Mouse (Mus musculus) hindbrain, embryonic 13.5 days (tissue): ENCODE data around the gene Spink2. TPM values are rescaled to one million over a fixed set of nuclear protein-coding genes. Genes with fewer than 3 reads are reported as not detected.

Experiments
- ATAC-seq: fragments of 200-750 bp; cut with Nextera tagmentation; 2 replicates; pipeline ENCODE4 v1.8.0; 2017; ENCODE audit warnings: moderate TSS enrichment; ENCODE audit not compliant: low FRiP score
- H3K27ac ChIP-seq: fragments of 300-500 bp; sonication (generic); 2 replicates; pipeline ENCODE4 v1.5.1; 2015; ENCODE audit warnings: inconsistent platforms, mild to moderate bottlenecking, moderate library complexity
- H3K27me3 ChIP-seq: fragments of 300-500 bp; sonication (generic); 2 replicates; pipeline ENCODE4 v1.6.1; 2015; ENCODE audit warnings: mild to moderate bottlenecking, inconsistent platforms
- H3K36me3 ChIP-seq: fragments of 300-500 bp; sonication (generic); 2 replicates; pipeline ENCODE4 v1.6.1; 2015; ENCODE audit warnings: mild to moderate bottlenecking, inconsistent platforms
- H3K4me1 ChIP-seq: fragments of 300-500 bp; sonication (generic); replicated peaks from 2 replicates; pipeline ENCODE4 v1.6.1; 2015; ENCODE audit warnings: inconsistent platforms
- H3K4me2 ChIP-seq: fragments of 300-500 bp; sonication (generic); 2 replicates; pipeline ENCODE4 v1.6.1; 2015; ENCODE audit warnings: inconsistent platforms, mild to moderate bottlenecking, moderate library complexity
- H3K4me3 ChIP-seq: fragments of 300-500 bp; sonication (generic); 2 replicates; pipeline ENCODE4 v1.5.1; 2015; ENCODE audit warnings: mild to moderate bottlenecking, inconsistent platforms
- H3K9ac ChIP-seq: fragments of 300-500 bp; sonication (generic); 2 replicates; pipeline ENCODE4 v1.6.1; 2015; ENCODE audit warnings: mild to moderate bottlenecking, inconsistent platforms
- H3K9me3 ChIP-seq: fragments of 300-500 bp; sonication (generic); 2 replicates; pipeline ENCODE4 v1.6.1; 2016; ENCODE audit warnings: inconsistent platforms
- WGBS: fragments of 180-500 bp; shearing (Covaris S2); methylation state at CpG from one replicate; pipeline ENCODE4 v1.1.7; 2015; 5-methylcytosine and 5-hydroxymethylcytosine counted together
- polyA plus RNA-seq: library from polyadenylated mRNA; unstranded; fragments of >200 nt; fragmentation: Nextera tagmentation; extraction: Ambion mirVana; gene quantifications from 2 replicates; pipeline ENCODE4 v1.2.1, GENCODE M21; 2015

The Spink2 gene
- polyA plus RNA-seq = 1.1 and 2.4 TPM in 2 replicates

- Histone ChIP-seq H3K9me3 (no peaks in the 10 kb centered on the region), H3K9ac (peak within 1 kb of the TSS; percentile 51; the same call in 1 of the 2 replicates), H3K36me3 (no peaks in the 10 kb centered on the region), H3K4me1 (peaks cover 6% of the 10 kb centered on the region), H3K27ac (no peak within 1 kb of the TSS), H3K4me2 (peak within 1 kb of the TSS; percentile 57), H3K4me3 (peak within 1 kb of the TSS; percentile 31), H3K27me3 (0 out of 2 replicates have a peak, but pooled peaks cover 3% of the 10 kb centered on the region)
- ATAC-seq = peak; percentile 57
- 4% methylated on average over 17 of the region's 18 CpGs for WGBS
Observed at GRCm38 (mm10) chr5:77211236-77211635, at the start of gene Spink2. Spink2 (minus strand) TSS chr5:77211471.

GRCm38 (mm10) chr5:77260141-77260540 lies 48.9 kb upstream of the Spink2 start:
- no peak for ATAC-seq
- Histone ChIP-seq H3K4me2 (no peak overlapping the region), H3K36me3 (no peaks in the 10 kb centered on the region), H3K4me3 (no peak overlapping the region), H3K9ac (no peak overlapping the region), H3K4me1 (0 out of 2 replicates have a peak, but pooled peaks cover 7% of the 10 kb centered on the region), H3K27ac (no peak overlapping the region), H3K9me3 (no peaks in the 10 kb centered on the region), H3K27me3 (no peaks in the 10 kb centered on the region)
- 65% methylated on average over 6 of the region's 6 CpGs for WGBS

- Histone ChIP-seq H3K36me3 (no peaks in the 10 kb centered on the region), H3K4me3 (no peak overlapping the region), H3K4me1 (0 out of 2 replicates have a peak, but pooled peaks cover 3% of the 10 kb centered on the region), H3K27ac (no peak overlapping the region), H3K4me2 (no peak overlapping the region), H3K9ac (no peak overlapping the region), H3K27me3 (no peaks in the 10 kb centered on the region), H3K9me3 (no peaks in the 10 kb centered on the region)
- no peak for ATAC-seq
Observed at GRCm38 (mm10) chr5:77259315-77259714, 48.0 kb upstream of the Spink2 start.

- Histone ChIP-seq H3K4me1 (0 out of 2 replicates have a peak, but pooled peaks cover 3% of the 10 kb centered on the region), H3K9ac (no peak overlapping the region), H3K9me3 (no peaks in the 10 kb centered on the region), H3K27ac (no peak overlapping the region), H3K4me3 (no peak overlapping the region), H3K27me3 (no peaks in the 10 kb centered on the region), H3K36me3 (no peaks in the 10 kb centered on the region), H3K4me2 (no peak overlapping the region)
- no peak for ATAC-seq
- 85% methylated on average over 3 of the region's 3 CpGs for WGBS
Observed at GRCm38 (mm10) chr5:77257603-77258002, 46.3 kb upstream of the Spink2 start.

- H3K27ac ChIP-seq = no peak overlapping the region
- no peak overlapping the region for H3K4me3 ChIP-seq
- WGBS = 78% methylated on average over 3 of the region's 3 CpGs
- no peak overlapping the region for H3K4me2 ChIP-seq
- no peaks in the 10 kb centered on the region for H3K4me1 ChIP-seq
- ATAC-seq = no peak
- no peaks in the 10 kb centered on the region for H3K27me3 ChIP-seq
- no peak overlapping the region for H3K9ac ChIP-seq
- H3K36me3 ChIP-seq = no peaks in the 10 kb centered on the region
- H3K9me3 ChIP-seq = no peaks in the 10 kb centered on the region
Observed at GRCm38 (mm10) chr5:77254402-77254801, 43.1 kb upstream of the Spink2 start.

GRCm38 (mm10) chr5:77253154-77253553 lies 41.9 kb upstream of the Spink2 start:
- H3K4me2 ChIP-seq = no peak overlapping the region
- no peaks in the 10 kb centered on the region for H3K27me3 ChIP-seq
- 87% methylated on average over 1 of the region's 1 CpGs for WGBS
- H3K9me3 ChIP-seq = no peaks in the 10 kb centered on the region
- no peak overlapping the region for H3K27ac ChIP-seq
- H3K9ac ChIP-seq = no peak overlapping the region
- no peaks in the 10 kb centered on the region for H3K4me1 ChIP-seq
- no peaks in the 10 kb centered on the region for H3K36me3 ChIP-seq
- no peak for ATAC-seq
- H3K4me3 ChIP-seq = no peak overlapping the region

- Histone ChIP-seq H3K9me3 (no peaks in the 10 kb centered on the region), H3K9ac (no peak overlapping the region), H3K27ac (no peak overlapping the region), H3K4me2 (no peak overlapping the region), H3K27me3 (no peaks in the 10 kb centered on the region), H3K4me3 (no peak overlapping the region), H3K4me1 (no peaks in the 10 kb centered on the region), H3K36me3 (no peaks in the 10 kb centered on the region)
- ATAC-seq = no peak
- WGBS = 58% methylated on average over 8 of the region's 8 CpGs
Observed at GRCm38 (mm10) chr5:77252115-77252827, 41.0 kb upstream of the Spink2 start.

- no peaks in the 10 kb centered on the region for H3K36me3 ChIP-seq
- 29% methylated on average over 5 of the region's 5 CpGs for WGBS
- no peaks in the 10 kb centered on the region for H3K9me3 ChIP-seq
- no peak overlapping the region for H3K4me3 ChIP-seq
- ATAC-seq = no peak
- no peaks in the 10 kb centered on the region for H3K4me1 ChIP-seq
- H3K27ac ChIP-seq = no peak overlapping the region
- no peak overlapping the region for H3K9ac ChIP-seq
- no peaks in the 10 kb centered on the region for H3K27me3 ChIP-seq
- no peak overlapping the region for H3K4me2 ChIP-seq
Observed at GRCm38 (mm10) chr5:77251656-77252055, 40.4 kb upstream of the Spink2 start.

- no peak for ATAC-seq
- WGBS = 72% methylated on average over 9 of the region's 9 CpGs
- H3K9ac ChIP-seq = no peak overlapping the region
- H3K4me1 ChIP-seq = peaks cover 14% of the 10 kb centered on the region
- H3K27me3 ChIP-seq = no peaks in the 10 kb centered on the region
- H3K4me3 ChIP-seq = no peak overlapping the region
- H3K4me2 ChIP-seq = no peak overlapping the region
- H3K27ac ChIP-seq = no peak overlapping the region
- H3K9me3 ChIP-seq = no peaks in the 10 kb centered on the region
- H3K36me3 ChIP-seq = no peaks in the 10 kb centered on the region
Observed at GRCm38 (mm10) chr5:77250083-77250482, 38.8 kb upstream of the Spink2 start.

GRCm38 (mm10) chr5:77245787-77246671 lies 34.8 kb upstream of the Spink2 start:
- Histone ChIP-seq H3K4me3 (peak overlapping the region; percentile 20), H3K27me3 (no peaks in the 10 kb centered on the region), H3K9ac (no peak overlapping the region), H3K4me1 (peaks cover 27% of the 10 kb centered on the region), H3K4me2 (peak overlapping the region; percentile 39), H3K36me3 (no peaks in the 10 kb centered on the region), H3K9me3 (no peaks in the 10 kb centered on the region), H3K27ac (peak overlapping the region; percentile 30)
- peak; percentile 51; the same call in 1 of the 2 replicates for ATAC-seq
- WGBS = 30% methylated on average over 26 of the region's 26 CpGs

- Histone ChIP-seq H3K9ac (no peak overlapping the region), H3K4me3 (peak overlapping the region; percentile 20), H3K36me3 (no peaks in the 10 kb centered on the region), H3K27ac (0 out of 2 replicates have a peak overlapping the region, but pooled peaks have one; percentile 30), H3K4me2 (peak overlapping the region; percentile 39), H3K9me3 (no peaks in the 10 kb centered on the region), H3K4me1 (peaks cover 27% of the 10 kb centered on the region), H3K27me3 (no peaks in the 10 kb centered on the region)
- WGBS = 44% methylated on average over 7 of the region's 7 CpGs
- ATAC-seq = no peak
Observed at GRCm38 (mm10) chr5:77245463-77245786, 34.2 kb upstream of the Spink2 start.

- H3K27ac ChIP-seq = peak overlapping the region; percentile 64
- no peak overlapping the region for H3K9ac ChIP-seq
- H3K27me3 ChIP-seq = no peaks in the 10 kb centered on the region
- H3K9me3 ChIP-seq = no peaks in the 10 kb centered on the region
- ATAC-seq = peak; percentile 53
- peaks cover 27% of the 10 kb centered on the region for H3K4me1 ChIP-seq
- 30% methylated on average over 8 of the region's 8 CpGs for WGBS
- no peak overlapping the region for H3K4me2 ChIP-seq
- no peak overlapping the region for H3K4me3 ChIP-seq
- no peaks in the 10 kb centered on the region for H3K36me3 ChIP-seq
Observed at GRCm38 (mm10) chr5:77244331-77244987, 33.2 kb upstream of the Spink2 start.
